In genomic region chr13:11177642-11178420, GRCm38 (mm10) we compare ENCODE assay signal across 14 mouse cellular contexts.
"Had no signal": no experiment of that assay in that cellular context is flagged by ENCODE, and none has a peak within 500 bp of the region (broad histone marks: within the 10 kb centered on the region; RNA-seq: fewer than 3 reads in every experiment).

No protein-coding gene starts in this region.

- H3K4me1 ChIP-seq: limb, embryonic 12.5 days; liver, embryonic 13.5 days; lung, embryonic 15.5 days; megakaryocyte, embryonic 14.5 days; neural tube, embryonic 12.5 days had no signal

- H3K4me2 ChIP-seq: limb, embryonic 12.5 days; liver, embryonic 13.5 days; lung, embryonic 15.5 days; neural tube, embryonic 12.5 days had no signal

- H3K36me3 ChIP-seq: limb, embryonic 12.5 days; liver, embryonic 13.5 days; lung, embryonic 15.5 days; neural tube, embryonic 12.5 days had no signal

- H3K9ac ChIP-seq: limb, embryonic 12.5 days; liver, embryonic 13.5 days; liver, postnatal 0 days; lung, embryonic 15.5 days; neural tube, embryonic 12.5 days had no signal

- ATAC-seq: liver, postnatal 0 days had no signal

- H3K9me3 ChIP-seq: limb, embryonic 12.5 days; liver, embryonic 13.5 days; lung, embryonic 15.5 days; megakaryocyte, embryonic 14.5 days; neural tube, embryonic 12.5 days had no signal

- H3K27me3 ChIP-seq: limb, embryonic 12.5 days; liver, embryonic 13.5 days; lung, embryonic 15.5 days; megakaryocyte, embryonic 14.5 days; neural tube, embryonic 12.5 days had no signal

- H3K27ac ChIP-seq: layer of hippocampus, adult 2 months; limb, embryonic 12.5 days; liver, embryonic 13.5 days; lung, embryonic 15.5 days; macrophage; neural tube, embryonic 12.5 days; stomach, postnatal 0 days had no signal

- H3K4me3 ChIP-seq: layer of hippocampus, adult 2 months; limb, embryonic 12.5 days; liver, embryonic 13.5 days; lung, embryonic 15.5 days; megakaryocyte, embryonic 14.5 days; neural tube, embryonic 12.5 days had no signal

- DNase-seq: kidney, postnatal 10 days; kidney, postnatal 4 days; liver; liver, embryonic 13.5 days; liver, postnatal 0 days; lung, postnatal 14 days; thymus, postnatal 4 days had no signal
